Mouse (Mus musculus): ENCODE measurements at regions not wholly inside any gene's neighbourhood (a gene's known extent, or its start where the extent isn't known, plus 50 kb on each side); places are given as distances from the start of the nearest gene placed in this dataset.
A peak's percentile ranks its signal among the peaks of the same experiment; 100 is the strongest.

- no peak for DNase-seq (ENCODE audit: low spot score in 2 of 2)
Measured at GRCm38 (mm10) chr5:75342599-75342998, 190.5 kb downstream of the Pdgfra start.

- no peak for DNase-seq (ENCODE audit: low spot score in 2 of 2)
Measured at GRCm38 (mm10) chr5:75346836-75347773, 195.0 kb downstream of the Pdgfra start.

GRCm38 (mm10) chr5:75347774-75348116, 195.7 kb downstream of the Pdgfra start:
- DNase-seq (ENCODE audit: low spot score in 2 of 2) = no peak

- DNase-seq (ENCODE audit: low spot score in 2 of 2) = no peak
Measured at GRCm38 (mm10) chr5:75355266-75355665, 203.2 kb downstream of the Pdgfra start.

GRCm38 (mm10) chr5:75358869-75359268, 206.8 kb downstream of the Pdgfra start:
- DNase-seq (ENCODE audit: low spot score in 2 of 2) = no peak

GRCm38 (mm10) chr5:75363832-75364231, 210.9 kb upstream of the Kit start:
- no peak for DNase-seq (ENCODE audit: low spot score in 2 of 2)

- no peak for DNase-seq (ENCODE audit: low spot score in 2 of 2)
Measured at GRCm38 (mm10) chr5:75367282-75367681, 207.4 kb upstream of the Kit start.

- DNase-seq (ENCODE audit: low spot score in 2 of 2) = no peak
Measured at GRCm38 (mm10) chr5:75368691-75369090, 206.0 kb upstream of the Kit start.

- DNase-seq (ENCODE audit: low spot score in 2 of 2) = no peak
Measured at GRCm38 (mm10) chr5:75372849-75373248, 201.9 kb upstream of the Kit start.

- no peak for DNase-seq (ENCODE audit: low spot score in 2 of 2)
Measured at GRCm38 (mm10) chr5:75377311-75378300, 197.1 kb upstream of the Kit start.

- DNase-seq (ENCODE audit: low spot score in 2 of 2) = no peak
Measured at GRCm38 (mm10) chr5:75378655-75379054, 196.1 kb upstream of the Kit start.

- DNase-seq (ENCODE audit: low spot score in 2 of 2) = no peak
Measured at GRCm38 (mm10) chr5:75380340-75380739, 194.4 kb upstream of the Kit start.

- no peak for DNase-seq (ENCODE audit: low spot score in 2 of 2)
Measured at GRCm38 (mm10) chr5:75382138-75382537, 192.6 kb upstream of the Kit start.

GRCm38 (mm10) chr5:75387886-75388454, 186.7 kb upstream of the Kit start:
- no peak for DNase-seq (ENCODE audit: low spot score in 2 of 2)

- DNase-seq (ENCODE audit: low spot score in 2 of 2) = no peak
Measured at GRCm38 (mm10) chr5:75388699-75389260, 185.9 kb upstream of the Kit start.

- DNase-seq (ENCODE audit: low spot score in 2 of 2) = no peak
Measured at GRCm38 (mm10) chr5:75389433-75389971, 185.2 kb upstream of the Kit start.

- DNase-seq (ENCODE audit: low spot score in 2 of 2) = no peak
Measured at GRCm38 (mm10) chr5:75398820-75399219, 175.9 kb upstream of the Kit start.

GRCm38 (mm10) chr5:75401734-75402133, 173.0 kb upstream of the Kit start:
- no peak for DNase-seq (ENCODE audit: low spot score in 2 of 2)

GRCm38 (mm10) chr5:75402631-75403030, 172.1 kb upstream of the Kit start:
- DNase-seq (ENCODE audit: low spot score in 2 of 2) = peak in 1 of 2 experiments; percentile 10

- DNase-seq (ENCODE audit: low spot score in 2 of 2) = no peak
Measured at GRCm38 (mm10) chr5:75403531-75403930, 171.2 kb upstream of the Kit start.

- DNase-seq (ENCODE audit: low spot score in 2 of 2) = no peak
Measured at GRCm38 (mm10) chr5:75404601-75405285, 170.0 kb upstream of the Kit start.
